Mouse (Mus musculus) intestine, postnatal 0 days (tissue): Measurements from ENCODE around the gene Slc31a2. TPM values are rescaled to one million over a fixed set of nuclear protein-coding genes. Genes with fewer than 3 reads are reported as not detected.

Experiments used
- ATAC-seq: fragments of 200-750 bp; cut with Nextera tagmentation; 2 replicates; pipeline ENCODE4 v1.8.0; 2017; ENCODE audit warnings: mild to moderate bottlenecking, moderate TSS enrichment, moderate library complexity
- H3K27ac ChIP-seq: fragments of 300-500 bp; sonication (generic); 2 replicates; pipeline ENCODE4 v1.5.1; 2014; ENCODE audit warnings: mild to moderate bottlenecking, low read depth, low read length, moderate library complexity
- H3K27me3 ChIP-seq: fragments of 300-500 bp; sonication (generic); replicated peaks from 2 replicates; pipeline ENCODE4 v1.6.1; 2014; ENCODE audit warnings: low read length, mixed read lengths; ENCODE audit not compliant: control insufficient read depth, insufficient read depth
- H3K36me3 ChIP-seq: fragments of 300-500 bp; sonication (generic); 2 replicates; pipeline ENCODE4 v1.6.1; 2014; ENCODE audit warnings: mild to moderate bottlenecking, moderate library complexity; ENCODE audit not compliant: control insufficient read depth, insufficient read depth
- H3K4me1 ChIP-seq: fragments of 300-500 bp; sonication (generic); replicated peaks from 2 replicates; pipeline ENCODE4 v1.6.1; 2014; ENCODE audit warnings: antibody characterized with exemption, low read length, mixed read lengths; ENCODE audit not compliant: control insufficient read depth, insufficient read depth
- H3K4me2 ChIP-seq: fragments of 300-500 bp; sonication (generic); replicated peaks from 2 replicates; pipeline ENCODE4 v1.6.1; 2014; ENCODE audit warnings: low read depth, mild to moderate bottlenecking, moderate library complexity
- H3K4me3 ChIP-seq: fragments of 300-500 bp; sonication (generic); 2 replicates; pipeline ENCODE4 v1.5.1; 2014; ENCODE audit warnings: low read depth, low read length
- H3K9ac ChIP-seq: fragments of 300-500 bp; sonication (generic); 2 replicates; pipeline ENCODE4 v1.6.1; 2014; ENCODE audit warnings: mild to moderate bottlenecking, low read depth, low read length
- H3K9me3 ChIP-seq: fragments of 300-500 bp; sonication (generic); 2 replicates; pipeline ENCODE4 v1.6.1; 2016; ENCODE audit warnings: mixed run types; ENCODE audit not compliant: control insufficient read depth
- CTCF ChIP-seq: sonication (generic); IDR thresholded peaks from 2 replicates; pipeline ENCODE4 v1.5.1; 2016; ENCODE audit warnings: low read depth, mild to moderate bottlenecking, control low read depth, antibody characterized with exemption, moderate library complexity
- WGBS: fragments of 180-500 bp; shearing (Covaris S2); extraction: QIAGEN DNeasy Blood & Tissue Kit; methylation state at CpG from one replicate; pipeline ENCODE4 v1.1.7; 2014; 5-methylcytosine and 5-hydroxymethylcytosine counted together
- polyA plus RNA-seq: library from polyadenylated mRNA; unstranded; fragments of >200 nt; fragmentation: Nextera tagmentation; extraction: Ambion mirVana; gene quantifications from 2 replicates; pipeline ENCODE4 v1.2.1, GENCODE M21; 2015

Slc31a2 gene
- polyA plus RNA-seq, 1 experiment from 2014 or later, result 16.1 TPM

GRCm38 (mm10) chr4:62276642-62277041 lies 14.3 kb downstream of the Slc31a2 start:
- H3K27ac ChIP-seq, result no peak overlapping the region
- H3K9ac ChIP-seq, result no peak overlapping the region
- no peak for ATAC-seq
- no peaks in the 10 kb centered on the region for H3K27me3 ChIP-seq
- H3K4me1 ChIP-seq, result no peaks in the 10 kb centered on the region
- no peak overlapping the region for H3K4me3 ChIP-seq
- H3K36me3 ChIP-seq, result no peaks in the 10 kb centered on the region
- no peak for TF ChIP-seq CTCF
- H3K4me2 ChIP-seq, result no peak overlapping the region
- H3K9me3 ChIP-seq, result no peaks in the 10 kb centered on the region
- WGBS, result 80% methylated on average over 10 of the region's 10 CpGs

GRCm38 (mm10) chr4:62277222-62277621 lies 14.9 kb downstream of the Slc31a2 start:
- H3K9ac ChIP-seq, result no peak overlapping the region
- ATAC-seq, result no peak
- TF ChIP-seq CTCF, result peak; percentile 41
- WGBS, result 74% methylated on average over 3 of the region's 3 CpGs
- H3K27ac ChIP-seq, result no peak overlapping the region
- H3K4me3 ChIP-seq, result no peak overlapping the region
- H3K9me3 ChIP-seq, result no peaks in the 10 kb centered on the region
- H3K36me3 ChIP-seq, result no peaks in the 10 kb centered on the region
- H3K4me2 ChIP-seq, result no peak overlapping the region
- H3K27me3 ChIP-seq, result no peaks in the 10 kb centered on the region
- no peaks in the 10 kb centered on the region for H3K4me1 ChIP-seq

GRCm38 (mm10) chr4:62278081-62278480 lies 15.7 kb downstream of the Slc31a2 start:
- Histone ChIP-seq H3K27me3 (no peaks in the 10 kb centered on the region), H3K36me3 (no peaks in the 10 kb centered on the region), H3K4me1 (no peaks in the 10 kb centered on the region), H3K9me3 (no peaks in the 10 kb centered on the region), H3K4me2 (no peak overlapping the region), H3K27ac (no peak overlapping the region), H3K4me3 (no peak overlapping the region), H3K9ac (no peak overlapping the region)
- ATAC-seq, result 0 out of 2 replicates have a peak, but pooled peaks have one; percentile 32
- TF ChIP-seq CTCF, result peak; percentile 56
- WGBS, result 38% methylated on average over 4 of the region's 4 CpGs

GRCm38 (mm10) chr4:62281319-62281718 lies 19.0 kb downstream of the Slc31a2 start:
- no peak for ATAC-seq
- H3K36me3 ChIP-seq, result no peaks in the 10 kb centered on the region

GRCm38 (mm10) chr4:62282969-62283368 lies 20.6 kb downstream of the Slc31a2 start:
- no peak overlapping the region for H3K27ac ChIP-seq
- TF ChIP-seq CTCF, result no peak
- H3K4me2 ChIP-seq, result no peak overlapping the region
- no peaks in the 10 kb centered on the region for H3K27me3 ChIP-seq
- no peaks in the 10 kb centered on the region for H3K36me3 ChIP-seq
- no peak for ATAC-seq
- H3K9me3 ChIP-seq, result no peaks in the 10 kb centered on the region
- no peak overlapping the region for H3K9ac ChIP-seq
- H3K4me1 ChIP-seq, result no peaks in the 10 kb centered on the region
- 88% methylated on average over 7 of the region's 7 CpGs for WGBS
- no peak overlapping the region for H3K4me3 ChIP-seq

More at GRCm38 (mm10) chr4:62281319-62281718, 19.0 kb downstream of the Slc31a2 start:
- no peak overlapping the region for H3K9ac ChIP-seq
- no peaks in the 10 kb centered on the region for H3K9me3 ChIP-seq
- 56% methylated on average over 5 of the region's 5 CpGs for WGBS
- no peak overlapping the region for H3K4me2 ChIP-seq
- H3K4me1 ChIP-seq, result no peaks in the 10 kb centered on the region
- TF ChIP-seq CTCF, result no peak
- H3K4me3 ChIP-seq, result no peak overlapping the region
- no peak overlapping the region for H3K27ac ChIP-seq
- H3K27me3 ChIP-seq, result no peaks in the 10 kb centered on the region

- H3K27ac ChIP-seq, result no peak overlapping the region
- H3K4me1 ChIP-seq, result no peaks in the 10 kb centered on the region
- no peak for TF ChIP-seq CTCF
- H3K36me3 ChIP-seq, result no peaks in the 10 kb centered on the region
- no peak overlapping the region for H3K9ac ChIP-seq
- no peaks in the 10 kb centered on the region for H3K9me3 ChIP-seq
- H3K4me2 ChIP-seq, result no peak overlapping the region
- no peaks in the 10 kb centered on the region for H3K27me3 ChIP-seq
- no peak for ATAC-seq
- H3K4me3 ChIP-seq, result no peak overlapping the region
- WGBS, result 68% methylated on average over 8 of the region's 8 CpGs
Observed at GRCm38 (mm10) chr4:62285576-62285975, 23.2 kb downstream of the Slc31a2 start.
